Mouse (Mus musculus) liver, embryonic 14.5 days (tissue): ENCODE measurements at regions not wholly inside any gene's neighbourhood (a gene's known extent, or its start where the extent isn't known, plus 50 kb on each side); places are given as distances from the start of the nearest gene placed in this dataset.

Experiments used
- CTCF ChIP-seq: IDR thresholded peaks from 2 replicates; pipeline ENCODE4 v1.5.1; 2016; ENCODE audit warnings: antibody characterized with exemption, low read depth, control low read depth
- EP300 ChIP-seq: IDR thresholded peaks from 2 replicates; pipeline ENCODE4 v1.6.1; 2016; ENCODE audit warnings: antibody characterized with exemption, low read depth

- TF ChIP-seq CTCF = no peak
- no peak for TF ChIP-seq EP300
These were observed 316.4 kb upstream of the Adgrl2 start for GRCm38 (mm10) chr3:149306709-149307108.
